Mouse (Mus musculus) gonadal fat pad, adult 2 months (tissue): ENCODE results near the gene Disp1. TPM values are rescaled to one million over a fixed set of nuclear protein-coding genes. Genes with fewer than 3 reads are reported as not detected.

ENCODE experiments used
- DNase-seq: peaks from one replicate; pipeline ENCODE4 v3.0.0-alpha.2; 2012; ENCODE audit warnings: low read depth
- polyA plus RNA-seq: library from polyadenylated mRNA; depleted of rRNA; stranded (reverse); fragments of >200 nt; gene quantifications from 2 replicates; pipeline ENCODE4 v1.2.3, GENCODE M21; 2012

Gene Disp1
- polyA plus RNA-seq, 1 experiment: 16.4 TPM

DNA sequence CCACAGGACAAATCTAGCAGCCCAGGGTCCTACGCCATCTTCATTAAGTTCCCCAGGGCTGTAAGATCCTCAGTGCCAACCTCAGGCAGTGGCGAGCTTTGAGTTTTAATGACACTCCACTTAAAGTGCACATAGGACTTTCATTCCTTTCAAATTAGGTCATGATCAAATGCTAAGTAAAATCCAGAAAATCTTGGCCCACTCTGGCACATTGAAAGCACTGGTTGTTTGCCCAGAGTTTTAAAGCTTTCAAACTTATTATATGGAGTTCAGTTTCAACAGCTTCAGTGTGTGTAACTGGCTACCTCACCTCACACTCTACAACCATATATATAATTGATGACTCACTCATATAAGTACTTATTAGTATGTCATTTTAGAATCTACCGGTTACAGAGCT lies 87.9 kb downstream of the Disp1 start:
- no peak for DNase-seq

DNA sequence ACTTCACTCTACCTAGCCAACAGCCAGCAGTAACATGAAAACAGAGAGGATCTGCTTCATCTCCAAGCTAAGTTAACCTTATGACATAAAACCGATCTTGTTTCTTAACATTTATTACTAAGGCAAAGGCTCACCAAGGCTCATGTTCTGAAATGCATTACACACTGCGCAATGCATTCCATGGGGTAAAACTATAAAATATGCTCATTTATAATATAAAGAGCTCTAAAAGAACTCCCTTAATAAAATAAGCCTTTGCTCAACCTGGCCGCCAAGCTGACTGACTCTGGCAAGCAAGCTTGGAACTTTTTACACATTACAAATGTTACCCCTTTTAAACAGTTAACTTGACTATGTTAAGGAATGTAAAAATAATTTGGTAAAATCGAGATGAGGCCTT lies 94.1 kb downstream of the Disp1 start:
- DNase-seq: no peak

DNA sequence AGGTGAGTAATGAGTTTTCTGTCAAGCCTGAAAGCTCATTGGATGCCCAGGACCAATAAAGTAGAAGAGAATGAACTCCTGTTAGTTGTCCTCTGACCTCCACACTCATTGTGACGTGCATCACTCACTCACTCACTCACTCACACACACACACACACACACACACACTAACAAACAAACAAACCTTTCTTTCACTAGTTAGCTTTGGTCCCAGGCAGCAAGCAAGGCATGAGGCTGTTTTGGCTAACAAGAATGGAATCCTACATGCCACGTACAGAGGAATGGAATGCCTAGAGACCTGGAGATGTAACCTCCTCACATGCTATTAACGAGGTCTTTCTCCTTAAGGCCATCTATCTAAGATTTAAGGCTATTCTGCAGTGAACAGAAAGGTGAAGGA lies 97.6 kb downstream of the Disp1 start:
- no peak for DNase-seq

DNA sequence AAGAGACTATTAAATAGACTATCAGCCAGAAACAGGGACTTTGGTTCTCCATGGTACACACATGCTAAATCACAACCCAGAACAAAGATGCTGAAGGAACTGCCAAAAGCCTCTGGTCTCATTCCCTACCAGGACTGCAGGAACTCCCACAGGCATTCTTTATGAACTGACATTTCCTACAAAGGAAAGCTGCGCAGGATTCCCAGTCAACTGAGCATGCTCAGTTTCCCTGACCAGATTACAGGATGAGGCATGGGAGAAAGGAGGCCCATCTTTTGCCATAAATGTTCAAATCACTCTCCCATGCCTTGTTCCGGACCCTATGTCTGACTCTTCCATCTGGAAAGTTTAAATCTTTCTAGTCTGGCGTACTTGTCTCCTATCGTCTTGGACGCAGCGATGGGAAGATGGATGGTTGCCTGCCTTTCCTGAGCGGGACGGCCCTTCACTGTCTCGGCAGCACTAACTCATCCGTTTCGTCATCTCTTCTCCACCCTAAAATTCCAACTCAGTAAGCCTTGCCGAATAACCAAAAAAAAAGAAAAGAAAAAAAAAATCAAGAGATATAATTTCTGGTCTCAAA lies 100.9 kb downstream of the Disp1 start:
- no peak for DNase-seq

DNA sequence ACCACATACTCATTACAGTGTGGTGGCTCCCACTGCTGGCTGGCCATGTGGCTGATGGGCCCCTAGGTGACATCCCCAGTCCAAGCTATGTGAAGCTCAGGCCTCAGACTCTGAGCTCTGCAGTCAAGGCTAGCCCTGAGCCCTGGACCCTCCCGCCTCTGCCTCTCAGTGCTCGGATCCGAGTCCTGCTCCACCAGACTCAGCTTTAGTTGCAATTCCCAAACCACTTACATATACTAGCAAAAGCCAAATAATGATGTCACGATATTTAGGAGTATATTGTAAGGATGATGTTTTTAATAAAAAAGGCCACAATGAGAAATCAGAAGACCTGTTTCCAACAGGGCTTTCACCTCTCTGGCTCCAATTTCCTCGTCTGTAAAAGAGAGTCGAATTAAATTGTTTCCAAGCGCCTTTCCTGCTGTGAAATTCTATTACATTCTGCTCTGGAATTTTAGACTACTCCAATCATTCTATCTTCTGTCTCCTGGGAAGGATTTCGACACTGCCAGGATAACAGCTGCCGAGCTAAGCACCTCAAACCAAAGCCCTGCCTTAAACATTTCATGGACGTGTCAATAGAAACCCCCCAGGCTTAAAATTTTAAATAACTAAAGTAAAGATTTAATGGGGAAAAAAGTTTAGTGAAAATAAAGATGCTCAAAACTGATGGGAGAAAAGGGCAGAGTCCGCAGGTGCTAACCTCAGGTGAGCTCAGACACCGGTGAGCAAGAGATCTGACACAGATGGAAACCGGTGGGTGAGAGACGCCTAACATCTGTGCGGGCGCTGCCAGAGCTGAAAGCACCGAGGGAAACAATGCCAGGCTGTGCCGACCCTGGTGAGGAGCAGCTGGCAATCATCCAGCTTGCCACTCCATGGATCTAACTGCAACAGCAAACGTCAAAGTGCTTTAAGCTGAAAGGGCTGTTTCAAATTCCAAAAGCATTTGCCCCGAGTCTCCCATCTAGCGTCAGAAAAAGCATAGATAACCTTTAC lies 103.2 kb downstream of the Disp1 start:
- no peak for DNase-seq

DNA sequence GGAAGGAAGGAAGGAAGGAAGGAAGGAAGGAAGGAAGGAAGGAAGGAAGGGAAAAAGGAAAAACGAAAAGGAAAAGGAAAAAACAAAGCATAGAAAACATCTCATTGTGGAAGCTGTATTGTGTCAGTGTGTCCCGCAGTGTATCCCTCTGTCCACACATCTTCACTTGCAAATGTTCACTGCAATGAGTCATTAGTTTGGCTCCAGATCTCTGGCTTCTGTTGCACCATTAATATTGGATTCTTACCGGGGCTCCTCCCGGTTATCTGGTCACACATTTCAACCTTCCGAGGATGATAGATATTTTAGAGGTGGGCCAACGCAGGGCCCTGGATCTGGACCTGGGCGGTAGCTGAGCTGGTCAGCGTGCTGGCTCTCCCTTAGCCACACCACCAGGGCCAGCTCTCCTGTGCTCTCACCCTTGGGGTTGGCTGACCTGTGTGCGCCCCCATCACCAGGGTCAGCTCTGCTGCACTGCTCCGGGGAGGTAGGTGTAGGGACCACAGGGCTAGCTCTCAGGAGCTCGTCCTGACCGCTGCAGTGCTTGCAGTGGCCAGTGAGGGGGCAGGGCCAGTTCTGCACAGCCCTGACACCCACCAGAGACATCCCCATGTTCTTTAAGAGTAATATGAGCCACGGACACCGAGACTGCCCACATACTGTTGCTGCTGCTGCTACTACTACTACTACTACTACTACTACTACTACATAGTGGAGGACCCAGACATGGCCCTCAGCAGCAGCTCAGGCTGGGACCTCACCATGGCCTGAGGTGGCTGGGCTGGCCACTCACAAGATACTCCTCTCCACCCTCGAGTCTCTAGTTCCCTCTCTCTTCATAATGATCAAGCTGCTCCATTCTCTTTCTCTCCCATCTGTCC lies 104.1 kb downstream of the Disp1 start:
- no peak for DNase-seq

DNA sequence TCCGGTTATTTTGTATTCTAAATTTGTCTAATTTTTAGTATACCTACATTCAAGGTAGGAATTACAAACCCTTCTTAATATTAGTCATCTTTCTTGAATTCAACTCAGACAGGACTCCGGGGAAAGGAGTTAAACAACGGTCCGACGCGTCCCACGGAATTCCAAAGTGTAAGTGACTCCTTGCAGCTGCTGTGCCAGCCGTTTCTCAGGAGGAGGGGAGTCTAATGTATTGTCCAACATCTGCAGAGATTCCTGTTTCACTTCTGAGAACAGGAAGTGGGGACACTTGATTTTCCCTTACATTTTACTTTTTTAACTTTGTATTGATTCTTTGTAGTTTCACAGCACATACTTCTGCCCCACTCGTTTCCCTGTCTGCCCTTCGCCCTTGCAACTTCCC lies 104.9 kb downstream of the Disp1 start:
- no peak for DNase-seq

DNA sequence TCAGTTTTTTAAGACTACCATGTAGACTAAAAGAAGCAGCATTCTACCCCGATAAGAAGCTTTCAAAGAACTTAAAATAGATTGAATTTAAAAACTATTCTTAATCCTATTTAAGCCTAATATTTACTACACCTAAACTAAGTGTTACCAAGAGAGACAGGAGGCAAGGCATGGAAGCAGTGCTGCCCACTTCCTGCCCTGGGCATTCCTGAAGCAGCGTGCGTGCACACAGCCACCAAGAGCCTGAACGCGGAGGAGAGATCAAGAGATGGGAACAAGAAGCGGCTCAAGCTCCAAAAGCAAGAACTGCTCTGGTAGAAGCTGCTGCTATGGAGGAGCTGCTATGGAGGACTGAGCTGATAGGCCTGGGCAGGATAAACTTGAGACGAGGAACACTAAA lies 106.2 kb downstream of the Disp1 start:
- no peak for DNase-seq

DNA sequence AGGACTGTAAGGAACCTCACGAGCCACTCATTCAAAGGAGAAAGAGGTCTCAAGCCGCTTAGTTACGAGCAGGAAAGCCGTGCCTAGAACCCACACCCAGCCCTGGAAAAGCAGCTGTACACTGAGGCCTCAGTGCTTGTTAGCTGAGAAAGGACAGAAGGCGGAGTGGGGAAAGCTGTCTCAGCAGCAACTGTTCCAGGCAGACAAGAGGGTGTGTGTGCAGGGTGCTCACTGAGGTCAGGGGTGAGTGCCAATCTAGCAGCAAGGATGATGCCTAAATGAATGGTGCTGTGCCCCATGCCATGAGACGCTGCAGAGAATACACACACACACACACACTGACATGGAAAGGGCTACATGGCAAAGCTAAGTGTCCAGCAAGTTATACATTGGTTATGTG lies 106.8 kb downstream of the Disp1 start:
- DNase-seq: no peak

DNA sequence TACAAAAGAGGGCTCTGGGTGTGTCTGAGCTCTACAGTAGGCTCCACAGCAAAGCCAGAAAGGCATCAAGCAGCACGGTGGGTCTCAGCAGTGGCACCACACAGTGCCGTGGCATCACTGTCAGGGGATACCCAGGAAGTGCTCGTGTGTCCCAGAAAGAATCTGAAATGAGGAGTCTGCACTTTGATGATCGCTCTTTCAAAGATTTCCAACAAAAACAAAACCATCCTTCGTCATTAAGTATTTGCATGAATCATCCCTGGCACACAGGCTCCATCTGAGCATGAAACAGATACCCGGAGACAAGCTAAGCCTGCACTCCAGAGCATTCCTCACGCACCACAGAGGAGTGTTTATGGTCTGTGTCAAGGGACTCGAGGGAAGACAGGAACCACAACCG lies 107.8 kb downstream of the Disp1 start:
- no peak for DNase-seq

DNA sequence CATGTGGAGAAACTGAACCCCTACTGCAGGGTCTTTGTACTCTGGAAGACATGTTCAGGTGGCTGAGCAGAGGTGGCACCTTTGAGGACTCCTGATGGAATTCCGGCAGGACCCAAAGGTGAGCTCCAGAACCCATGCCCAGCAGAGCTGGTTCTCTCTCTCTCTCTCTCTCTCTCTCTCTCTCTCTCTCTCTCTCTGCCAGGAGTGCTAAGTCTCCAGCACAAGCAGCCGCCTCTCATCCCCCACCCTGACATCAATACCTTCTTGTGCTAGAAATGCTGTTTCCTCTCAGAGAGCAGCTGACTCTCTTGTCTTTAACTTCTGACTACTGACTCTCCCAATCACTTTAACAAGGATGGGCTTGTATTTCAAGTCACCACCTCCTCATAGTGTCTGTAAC lies 113.8 kb downstream of the Disp1 start:
- DNase-seq: no peak

DNA sequence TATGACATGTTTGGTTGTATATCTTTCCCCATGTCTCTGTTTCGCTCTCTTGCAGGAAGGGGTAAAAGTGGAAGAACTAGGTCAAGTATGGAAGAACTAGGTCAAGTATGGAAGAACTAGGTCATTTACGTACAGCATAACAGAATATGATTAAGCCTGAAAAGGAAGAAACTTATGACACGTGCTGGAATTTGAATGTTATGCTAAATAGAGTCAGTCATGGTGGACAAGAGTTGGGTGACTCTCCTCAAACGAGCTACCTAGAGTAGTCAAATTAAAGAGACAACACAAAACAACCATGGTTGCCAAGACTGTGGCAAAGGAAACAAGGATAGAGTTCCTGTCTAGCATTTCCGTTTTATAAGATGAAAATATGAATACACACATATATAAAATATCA lies 116.6 kb downstream of the Disp1 start:
- DNase-seq: no peak

DNA sequence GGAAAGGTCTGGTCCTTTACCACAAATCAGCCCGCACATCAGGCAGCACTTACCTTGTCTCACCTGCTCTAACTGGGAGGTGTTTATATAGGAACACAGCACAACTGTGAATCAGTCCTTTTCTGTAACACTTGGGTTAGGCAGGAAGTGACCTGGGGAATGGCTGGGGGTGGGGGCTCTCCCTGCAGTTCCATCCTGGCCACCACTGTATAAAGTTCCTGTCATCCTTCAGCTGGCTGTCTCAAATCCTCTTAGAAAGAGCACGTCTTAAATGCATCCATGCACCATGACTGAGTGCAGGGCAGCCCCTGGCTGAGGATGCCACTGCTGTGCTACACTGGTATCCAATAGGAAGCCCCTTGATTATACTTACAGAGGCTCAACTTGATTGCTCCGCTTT lies 118.5 kb downstream of the Disp1 start:
- no peak for DNase-seq

DNA sequence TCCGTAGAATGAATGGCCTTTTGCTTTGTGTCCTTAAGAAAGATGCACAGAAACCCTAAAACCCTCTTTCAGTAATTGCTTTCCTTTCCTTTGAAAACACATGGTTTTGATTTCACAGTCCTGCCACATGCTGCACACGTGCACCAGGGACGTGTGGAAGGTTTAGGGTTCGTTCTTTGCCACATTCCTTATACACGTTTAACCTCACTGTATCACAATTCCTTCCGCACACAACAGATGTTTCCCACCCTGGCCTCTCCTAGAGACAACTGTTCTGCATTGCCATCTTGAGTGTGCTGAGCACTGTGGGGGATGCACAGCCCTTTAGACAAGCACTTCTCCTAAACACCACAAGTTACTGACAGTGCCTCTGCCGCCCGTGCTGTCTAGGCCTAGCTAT lies 119.2 kb downstream of the Disp1 start:
- DNase-seq: no peak

DNA sequence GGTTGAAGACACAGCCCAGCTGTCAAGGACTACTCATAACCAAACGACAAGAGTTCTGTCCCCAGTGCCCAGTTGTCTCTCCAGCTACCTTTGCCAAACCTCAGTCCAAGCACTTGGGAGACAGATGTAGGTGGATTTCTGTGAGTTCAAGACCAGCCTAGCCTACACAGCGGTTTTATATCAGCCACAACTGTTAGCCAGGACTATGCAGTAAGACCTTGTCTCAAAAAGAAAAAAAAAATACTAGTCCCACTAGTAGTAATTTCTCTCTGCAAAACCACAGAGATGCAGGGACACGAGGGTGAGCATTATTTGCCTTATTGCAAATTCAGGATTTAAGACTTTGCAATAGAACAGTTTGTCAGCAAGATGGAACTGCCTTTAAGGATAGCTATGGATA lies 120.0 kb downstream of the Disp1 start:
- DNase-seq: no peak

DNA sequence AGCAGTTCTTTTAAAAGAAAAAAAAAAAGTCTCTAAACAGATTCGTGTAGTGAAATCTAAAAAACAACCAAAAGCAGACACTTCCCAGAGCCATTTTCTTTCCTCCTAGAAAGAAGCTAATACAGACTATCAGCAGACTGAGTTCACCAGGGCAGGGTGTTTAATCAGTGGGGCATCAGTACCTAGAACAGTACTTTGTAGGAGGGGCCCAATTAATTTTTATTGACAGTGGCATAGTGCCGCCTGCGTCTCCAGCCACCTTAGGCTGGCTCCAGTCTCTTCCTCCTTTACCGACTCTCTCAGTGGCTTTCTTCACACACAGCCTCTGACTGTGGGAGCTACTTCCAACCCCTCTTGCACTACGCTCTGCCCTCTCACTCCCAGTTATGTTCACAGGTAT lies 121.1 kb downstream of the Disp1 start:
- no peak for DNase-seq

DNA sequence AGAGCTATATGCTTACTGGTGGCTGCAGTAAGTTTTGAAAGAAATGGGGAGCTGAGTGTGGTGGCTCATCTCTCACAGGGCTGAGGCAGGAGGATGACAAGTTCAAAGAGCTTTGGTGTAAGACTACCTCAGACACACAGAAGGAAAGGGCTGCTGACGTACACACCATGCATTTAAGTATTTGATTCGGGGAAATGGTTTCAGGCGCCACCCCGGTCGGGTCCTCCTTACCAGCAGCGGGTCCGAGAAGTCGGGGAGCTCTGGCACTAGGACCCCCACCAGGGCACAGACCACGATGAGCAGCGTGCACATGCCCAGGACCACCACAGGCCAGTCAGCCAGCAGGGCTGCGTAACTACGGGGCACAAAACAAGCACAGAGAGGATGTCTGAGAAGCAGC lies 121.6 kb downstream of the Disp1 start:
- no peak for DNase-seq

DNA sequence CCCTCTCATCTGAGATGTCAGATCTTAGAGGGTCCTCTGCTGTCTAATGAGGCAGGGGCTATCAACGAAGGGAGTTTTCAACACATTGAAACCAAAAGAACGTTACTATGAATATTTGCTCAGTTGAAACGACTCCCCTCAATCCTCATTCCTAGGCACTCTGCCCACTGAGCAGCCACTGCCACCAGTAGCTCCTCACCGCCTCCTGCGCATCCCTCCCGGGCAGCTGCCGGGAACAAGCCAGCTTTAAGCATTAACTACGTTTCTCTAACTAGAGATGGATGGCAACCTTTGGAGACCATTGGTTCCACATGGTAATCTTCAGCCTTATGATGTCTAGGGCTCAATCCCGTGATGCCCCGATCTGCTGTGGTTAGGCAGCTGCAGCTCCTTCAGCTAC lies 123.7 kb downstream of the Disp1 start:
- no peak for DNase-seq

DNA sequence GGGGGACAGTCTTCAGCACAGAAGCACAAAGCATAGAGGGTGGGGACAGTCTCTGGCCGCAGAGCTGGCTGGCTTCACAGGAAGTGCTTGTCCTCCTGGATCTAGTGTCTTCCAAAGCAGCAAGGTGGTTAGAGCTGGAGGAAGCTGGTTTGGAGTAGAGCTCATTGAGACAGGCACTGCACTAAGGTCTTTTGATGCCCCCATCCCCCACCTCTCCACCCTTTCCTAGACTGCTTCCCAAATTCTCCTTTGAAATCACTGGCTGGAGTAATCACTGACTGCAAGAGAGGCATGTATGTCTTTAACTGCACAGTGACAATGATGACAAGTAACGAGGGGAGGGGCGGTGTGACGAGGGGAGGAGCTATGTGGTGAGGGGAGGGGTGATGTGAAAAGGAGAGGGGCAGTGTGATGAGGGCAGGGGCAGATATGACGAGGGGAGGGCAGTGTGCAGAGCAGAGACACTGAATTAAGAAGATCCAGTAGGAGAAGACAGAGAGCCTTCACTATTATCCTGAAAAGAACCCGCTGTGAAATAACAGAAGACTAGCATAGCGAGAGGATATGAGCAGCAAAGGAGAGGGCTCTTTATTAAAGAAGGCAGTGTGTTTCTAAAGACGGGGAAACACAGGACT lies 125.8 kb downstream of the Disp1 start:
- no peak for DNase-seq

DNA sequence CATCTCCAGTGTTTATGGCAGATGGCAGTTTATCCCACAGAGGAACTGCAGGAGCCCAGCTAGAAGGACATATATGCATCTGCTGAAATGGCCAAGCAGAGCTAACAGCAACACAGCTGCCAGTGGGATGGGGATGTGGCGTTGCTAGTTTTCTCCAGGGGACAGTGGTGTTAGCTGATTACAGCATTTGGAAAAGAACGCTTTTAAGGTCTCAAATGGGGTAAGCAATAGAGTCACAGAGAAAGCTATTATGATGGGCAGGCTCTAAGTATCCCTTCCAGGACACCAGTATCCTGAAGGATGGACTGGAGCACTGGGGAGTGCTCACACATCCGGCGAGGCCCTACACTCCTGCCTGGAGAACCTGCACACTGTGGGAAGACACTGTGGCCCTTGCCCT lies 129.0 kb downstream of the Disp1 start:
- no peak for DNase-seq

DNA sequence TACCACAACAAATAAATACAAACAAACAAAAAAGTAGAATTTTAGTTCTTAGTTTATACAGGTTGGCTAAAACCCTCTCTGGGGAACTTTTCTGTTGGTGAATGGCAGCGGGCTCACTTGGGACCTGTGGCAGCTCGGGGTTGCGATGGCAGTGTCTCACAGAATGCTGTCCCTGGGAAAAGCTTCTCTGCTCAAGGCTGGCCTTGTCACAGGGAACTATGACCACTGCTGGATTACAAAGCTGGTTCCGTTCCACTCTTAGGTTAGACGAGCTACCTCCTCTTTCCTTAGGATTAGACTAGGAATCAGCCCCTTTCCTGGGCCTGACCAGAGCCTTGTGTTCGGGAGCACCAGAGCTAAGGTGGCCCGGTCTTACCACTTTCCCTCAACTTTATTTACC lies 130.1 kb downstream of the Disp1 start:
- DNase-seq: no peak

DNA sequence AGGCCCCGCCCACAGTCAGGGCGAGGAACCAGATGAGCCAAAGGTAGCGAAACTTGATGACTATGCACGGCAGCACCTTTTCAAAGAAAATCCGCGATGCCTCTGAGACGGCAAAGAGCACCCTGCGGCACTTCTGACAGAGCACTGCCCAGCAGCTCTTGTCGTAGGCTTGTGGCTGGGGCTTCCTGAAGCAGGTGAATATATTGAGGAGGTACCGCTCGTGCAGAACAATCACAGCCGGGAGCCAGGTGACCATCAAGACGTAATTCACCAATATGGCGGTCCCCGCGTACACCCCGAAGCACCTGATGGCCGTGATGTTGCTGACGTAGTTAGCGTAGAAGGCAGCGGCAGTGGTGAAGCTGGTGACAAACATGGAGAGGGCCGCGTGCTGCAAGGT lies 132.7 kb downstream of the Disp1 start:
- DNase-seq: no peak
